Mouse (Mus musculus) spleen, adult 2 months (tissue): ENCODE data around the gene C2.

Source experiments
- CTCF ChIP-seq: fragments of 200-500 bp; IDR thresholded peaks from 2 replicates; pipeline ENCODE4 v1.5.1; 2011; ENCODE audit warnings: mild to moderate bottlenecking, inconsistent platforms; ENCODE audit not compliant: insufficient read depth, insufficient read length, insufficient replicate concordance; ENCODE audit errors: extremely low read depth
- POLR2A ChIP-seq: fragments of 200-500 bp; IDR thresholded peaks from 2 replicates; pipeline ENCODE4 v1.6.1; 2011; ENCODE audit warnings: low read depth, low read length, inconsistent platforms

- no peak for TF ChIP-seq POLR2A
- TF ChIP-seq CTCF: no peak
Measured at GRCm38 (mm10) chr17:34887942-34888341, 10.1 kb downstream of the C2 start.
